Mouse (Mus musculus) heart, embryonic 16.5 days (tissue): ENCODE results near the gene Fam69b. TPM values are rescaled to one million over a fixed set of nuclear protein-coding genes. Genes with fewer than 3 reads are reported as not detected.

ENCODE experiments used
- ATAC-seq: fragments of 200-750 bp; cut with Nextera tagmentation; replicated peaks from 2 replicates; pipeline ENCODE4 v1.8.0; 2017; ENCODE audit warnings: moderate number of reproducible peaks; ENCODE audit not compliant: insufficient read depth, low FRiP score; ENCODE audit errors: extremely low read depth
- H3K27ac ChIP-seq: fragments of 300-500 bp; sonication (generic); 2 replicates; pipeline ENCODE4 v1.5.1; 2014; ENCODE audit warnings: mild to moderate bottlenecking, low read length, control low read depth, moderate library complexity
- H3K27me3 ChIP-seq: fragments of 300-500 bp; sonication (generic); 2 replicates; pipeline ENCODE4 v1.6.1; 2014; ENCODE audit warnings: low read length, mixed read lengths; ENCODE audit not compliant: control insufficient read depth, insufficient read depth
- H3K36me3 ChIP-seq: fragments of 300-500 bp; sonication (generic); 2 replicates; pipeline ENCODE4 v1.6.1; 2014; ENCODE audit not compliant: control insufficient read depth, insufficient read depth
- H3K4me1 ChIP-seq: fragments of 300-500 bp; sonication (generic); 2 replicates; pipeline ENCODE4 v1.6.1; 2014; ENCODE audit warnings: low read length, mixed read lengths; ENCODE audit not compliant: control insufficient read depth, insufficient read depth
- H3K4me2 ChIP-seq: fragments of 300-500 bp; sonication (generic); 2 replicates; pipeline ENCODE4 v1.6.1; 2014; ENCODE audit warnings: low read depth, mild to moderate bottlenecking, control low read depth, low read length
- H3K4me3 ChIP-seq: fragments of 300-500 bp; sonication (generic); 2 replicates; pipeline ENCODE4 v1.5.1; 2014; ENCODE audit warnings: mild to moderate bottlenecking, control low read depth, low read length
- H3K9ac ChIP-seq: fragments of 300-500 bp; sonication (generic); 2 replicates; pipeline ENCODE4 v1.6.1; 2014; ENCODE audit warnings: low read length, control low read depth
- H3K9me3 ChIP-seq: fragments of 300-500 bp; sonication (generic); replicated peaks from 2 replicates; pipeline ENCODE4 v1.6.1; 2016; ENCODE audit warnings: low read length; ENCODE audit not compliant: control insufficient read depth
- WGBS: fragments of 180-500 bp; shearing (Covaris S2); extraction: QIAGEN DNeasy Blood & Tissue Kit; methylation state at CpG from one replicate; pipeline ENCODE4 v1.1.7; 2014; 5-methylcytosine and 5-hydroxymethylcytosine counted together
- polyA plus RNA-seq: library from polyadenylated mRNA; unstranded; fragments of >200 nt; fragmentation: Nextera tagmentation; extraction: Ambion mirVana; gene quantifications from 2 replicates; pipeline ENCODE4 v1.2.1, GENCODE M21; 2015

Gene Fam69b
- polyA plus RNA-seq, 1 experiment from 2014 or later, result 12.5 TPM

- Histone ChIP-seq H3K9me3 (no peaks in the 10 kb centered on the region), H3K27ac (no peak overlapping the region), H3K9ac (peak overlapping the region; percentile 99; the same call in 1 of the 2 replicates), H3K27me3 (no peaks in the 10 kb centered on the region), H3K4me1 (peaks cover 17% of the 10 kb centered on the region), H3K4me2 (peak overlapping the region; percentile 71), H3K4me3 (peak overlapping the region; percentile 100), H3K36me3 (peaks cover 23% of the 10 kb centered on the region)
- WGBS, result 71% methylated on average over 5 of the region's 5 CpGs
- ATAC-seq, result no peak
These were observed 10.3 kb downstream of the Fam69b start for GRCm38 (mm10) chr2:26638572-26638971.

GRCm38 (mm10) chr2:26639083-26639482 lies 10.8 kb downstream of the Fam69b start:
- Histone ChIP-seq H3K4me2 (peak overlapping the region; percentile 71), H3K27me3 (no peaks in the 10 kb centered on the region), H3K4me3 (peak overlapping the region; percentile 100), H3K4me1 (peaks cover 17% of the 10 kb centered on the region), H3K9me3 (no peaks in the 10 kb centered on the region), H3K36me3 (peaks cover 23% of the 10 kb centered on the region), H3K9ac (peak overlapping the region; percentile 99), H3K27ac (no peak overlapping the region)
- 5% methylated on average over 8 of the region's 8 CpGs for WGBS
- ATAC-seq, result 0 out of 2 replicates have a peak, but pooled peaks have one; percentile 33

GRCm38 (mm10) chr2:26639838-26640830 lies 11.9 kb downstream of the Fam69b start:
- WGBS, result 3% methylated on average over 49 of the region's 49 CpGs
- H3K27me3 ChIP-seq, result no peaks in the 10 kb centered on the region
- peak overlapping the region; percentile 99 for H3K9ac ChIP-seq
- H3K4me2 ChIP-seq, result peak overlapping the region; percentile 71
- peak; percentile 85 for ATAC-seq
- peak overlapping the region; percentile 75 for H3K27ac ChIP-seq
- peaks cover 17% of the 10 kb centered on the region for H3K4me1 ChIP-seq
- H3K4me3 ChIP-seq, result peak overlapping the region; percentile 100
- peaks cover 23% of the 10 kb centered on the region for H3K36me3 ChIP-seq
- H3K9me3 ChIP-seq, result no peaks in the 10 kb centered on the region

- no peak for ATAC-seq
- peaks cover 17% of the 10 kb centered on the region for H3K4me1 ChIP-seq
- H3K27ac ChIP-seq, result no peak overlapping the region
- 72% methylated on average over 7 of the region's 7 CpGs for WGBS
- H3K27me3 ChIP-seq, result no peaks in the 10 kb centered on the region
- H3K9me3 ChIP-seq, result no peaks in the 10 kb centered on the region
- no peak overlapping the region for H3K4me3 ChIP-seq
- H3K36me3 ChIP-seq, result peaks cover 20% of the 10 kb centered on the region
- H3K9ac ChIP-seq, result peak overlapping the region; percentile 55
- no peak overlapping the region for H3K4me2 ChIP-seq
These were observed 12.9 kb downstream of the Fam69b start for GRCm38 (mm10) chr2:26641006-26641647.

GRCm38 (mm10) chr2:26643942-26644341 lies 15.7 kb downstream of the Fam69b start:
- no peaks in the 10 kb centered on the region for H3K36me3 ChIP-seq
- H3K27me3 ChIP-seq, result no peaks in the 10 kb centered on the region
- no peak overlapping the region for H3K27ac ChIP-seq
- H3K9ac ChIP-seq, result no peak overlapping the region
- H3K9me3 ChIP-seq, result no peaks in the 10 kb centered on the region
- ATAC-seq, result no peak
- H3K4me3 ChIP-seq, result no peak overlapping the region
- peaks cover 3% of the 10 kb centered on the region for H3K4me1 ChIP-seq
- 57% methylated on average over 2 of the region's 2 CpGs for WGBS
- no peak overlapping the region for H3K4me2 ChIP-seq

- H3K4me2 ChIP-seq, result no peak overlapping the region
- WGBS, result 13% methylated on average over 3 of the region's 3 CpGs
- ATAC-seq, result peak; percentile 96
These were observed 18.5 kb downstream of the Fam69b start for GRCm38 (mm10) chr2:26646643-26647293.

GRCm38 (mm10) chr2:26654687-26655086 lies 26.4 kb downstream of the Fam69b start:
- Histone ChIP-seq H3K4me2 (no peak overlapping the region), H3K27ac (no peak overlapping the region), H3K9me3 (no peaks in the 10 kb centered on the region), H3K36me3 (no peaks in the 10 kb centered on the region), H3K9ac (no peak overlapping the region), H3K27me3 (no peaks in the 10 kb centered on the region), H3K4me1 (no peaks in the 10 kb centered on the region), H3K4me3 (no peak overlapping the region)
- WGBS, result 57% methylated on average over 1 of the region's 1 CpGs
- no peak for ATAC-seq

More at GRCm38 (mm10) chr2:26646643-26647293, 18.5 kb downstream of the Fam69b start:
- H3K9me3 ChIP-seq, result no peaks in the 10 kb centered on the region
- no peaks in the 10 kb centered on the region for H3K36me3 ChIP-seq
- no peaks in the 10 kb centered on the region for H3K27me3 ChIP-seq
- no peaks in the 10 kb centered on the region for H3K4me1 ChIP-seq
- H3K27ac ChIP-seq, result no peak overlapping the region
- H3K4me3 ChIP-seq, result no peak overlapping the region
- no peak overlapping the region for H3K9ac ChIP-seq

- no peak overlapping the region for H3K27ac ChIP-seq
- H3K9ac ChIP-seq, result no peak overlapping the region
- peaks cover 5% of the 10 kb centered on the region for H3K4me1 ChIP-seq
- no peaks in the 10 kb centered on the region for H3K9me3 ChIP-seq
- H3K4me3 ChIP-seq, result no peak overlapping the region
- H3K36me3 ChIP-seq, result no peaks in the 10 kb centered on the region
- H3K4me2 ChIP-seq, result no peak overlapping the region
- WGBS, result 74% methylated on average over 2 of the region's 2 CpGs
- no peak for ATAC-seq
- peaks cover 3% of the 10 kb centered on the region for H3K27me3 ChIP-seq
These were observed 29.2 kb downstream of the Fam69b start for GRCm38 (mm10) chr2:26657426-26657825.
